Mouse (Mus musculus): ENCODE measurements around the gene Svopl.

DNA sequence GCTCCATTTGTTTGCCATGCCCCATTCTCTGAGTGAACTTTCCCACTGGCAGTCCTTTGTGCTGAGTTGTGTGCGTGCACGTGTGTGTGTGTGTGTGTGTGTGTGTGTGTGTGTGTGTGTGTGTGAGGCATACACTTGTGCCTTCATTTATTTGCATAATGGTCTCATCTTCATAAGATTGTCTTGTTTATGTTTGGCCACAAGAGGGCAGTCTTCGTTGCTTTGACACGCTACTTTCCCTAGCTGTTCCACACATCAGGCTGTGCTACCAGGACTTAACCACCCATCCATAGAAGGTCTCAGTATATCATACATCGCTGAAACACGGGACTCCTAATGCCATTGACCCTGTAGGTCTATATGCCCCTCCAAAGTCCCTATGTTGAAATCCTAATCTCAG lies 39.3 kb downstream of the Svopl start:
- no peak for TF ChIP-seq CHD1 (IDR thresholded peaks at IDR 0.05; ENCODE audit: low read depth, low read length)
- no peak for TF ChIP-seq POLR2A (IDR thresholded peaks at IDR 0.05; ENCODE audit: low read depth, low read length)
- TF ChIP-seq EP300 (IDR thresholded peaks at IDR 0.05; ENCODE audit: low read length), result no peak
- no peak for TF ChIP-seq MAX (IDR thresholded peaks at IDR 0.05; ENCODE audit: low read length)

All from CH12.LX (cell line).